In genomic region chr2:71161558-71161957, GRCm38 (mm10) we compare ENCODE assay signal across 20 mouse cellular contexts. TPM values are rescaled to one million over a fixed set of nuclear protein-coding genes. Genes with fewer than 3 reads are reported as not detected.
DNase-seq lines count a peak whose midpoint lies in the region; ATAC-seq and TF ChIP-seq lines count a peak whose summit lies in the region.
"Had no signal": no experiment of that assay in that cellular context is flagged by ENCODE, and none has a peak within 500 bp of the region (broad histone marks: within the 10 kb centered on the region; RNA-seq: fewer than 3 reads in every experiment).

No protein-coding gene starts in this region.

- no peak for ATAC-seq in forebrain, postnatal 0 days
- no peak for ATAC-seq in forebrain, embryonic 11.5 days (replicated peaks; ENCODE audit: low FRiP score)
- ATAC-seq in kidney, embryonic 16.5 days (ENCODE audit: low FRiP score, low TSS enrichment), result peak; percentile 72
- ATAC-seq: activated CD4-positive, CD25-positive, alpha-beta regulatory T cell, adult 4 months; forebrain, embryonic 13.5 days; Patski had no signal

- no peak for TF ChIP-seq CTCF in forebrain, postnatal 0 days (IDR thresholded peaks at IDR 0.05; ENCODE audit: low read depth)
- no peak for TF ChIP-seq CTCF in kidney, adult 2 months (conservative IDR thresholded peaks at IDR 0.05; ENCODE audit: insufficient read depth, insufficient read length, low read depth, low read length)

- H3K27me3 ChIP-seq in forebrain, postnatal 0 days (ENCODE audit: insufficient read depth, low read length), result no peaks in the 10 kb centered on the region
- no peaks in the 10 kb centered on the region for H3K27me3 ChIP-seq in forebrain, embryonic 11.5 days (ENCODE audit: control insufficient read depth, insufficient read depth, low read length)
- H3K27me3 ChIP-seq in kidney, adult 2 months (replicated peaks; ENCODE audit: control insufficient read depth, insufficient read depth, low read length), result no peaks in the 10 kb centered on the region
- H3K27me3 ChIP-seq in kidney, embryonic 16.5 days (ENCODE audit: insufficient read depth, low read length), result no peaks in the 10 kb centered on the region
- H3K27me3 ChIP-seq in hindbrain, embryonic 10.5 days (ENCODE audit: insufficient read depth, poor library complexity, severe bottlenecking), result no peaks in the 10 kb centered on the region
- H3K27me3 ChIP-seq: CH12.LX; embryonic facial prominence, embryonic 15.5 days; forebrain, embryonic 13.5 days; heart, embryonic 12.5 days; hindbrain, embryonic 15.5 days; Patski had no signal

- no peaks in the 10 kb centered on the region for H3K9me3 ChIP-seq in forebrain, postnatal 0 days (ENCODE audit: low read length)
- H3K9me3 ChIP-seq in forebrain, embryonic 11.5 days (ENCODE audit: control insufficient read depth, low read length), result no peaks in the 10 kb centered on the region
- H3K9me3 ChIP-seq in kidney, embryonic 16.5 days (ENCODE audit: low read length), result no peaks in the 10 kb centered on the region
- no peaks in the 10 kb centered on the region for H3K9me3 ChIP-seq in hindbrain, embryonic 10.5 days
- H3K9me3 ChIP-seq: embryonic facial prominence, embryonic 15.5 days; forebrain, embryonic 13.5 days; heart, embryonic 12.5 days; hindbrain, embryonic 15.5 days had no signal

- 89% methylated on average over 7 of the region's 7 CpGs for WGBS in forebrain, postnatal 0 days
- 84% methylated on average over 7 of the region's 7 CpGs for WGBS in forebrain, embryonic 11.5 days
- WGBS in kidney, adult 2 months, result 77% methylated on average over 7 of the region's 7 CpGs
- WGBS in kidney, embryonic 16.5 days, result 69% methylated on average over 7 of the region's 7 CpGs
- WGBS in hindbrain, embryonic 10.5 days, result 81% methylated on average over 7 of the region's 7 CpGs

- H3K27ac ChIP-seq in forebrain, postnatal 0 days (ENCODE audit: low read depth, low read length), result 0 out of 2 replicates have a peak overlapping the region, but pooled peaks have one; percentile 15
- no peak overlapping the region for H3K27ac ChIP-seq in forebrain, embryonic 11.5 days (ENCODE audit: low read depth, low read length)
- H3K27ac ChIP-seq in kidney, adult 2 months (ENCODE audit: insufficient read depth, low read depth, low read length), result peak overlapping the region; percentile 57
- H3K27ac ChIP-seq in kidney, embryonic 16.5 days (ENCODE audit: low read length), result no peak overlapping the region
- H3K27ac ChIP-seq in hindbrain, embryonic 10.5 days, result no peak overlapping the region
- H3K27ac ChIP-seq: embryonic facial prominence, embryonic 15.5 days; forebrain, embryonic 13.5 days; hindbrain, embryonic 15.5 days had no signal

- H3K4me2 ChIP-seq in forebrain, postnatal 0 days (ENCODE audit: low read depth), result no peak overlapping the region
- no peak overlapping the region for H3K4me2 ChIP-seq in forebrain, embryonic 11.5 days (ENCODE audit: low read depth, low read length, severe bottlenecking)
- no peak overlapping the region for H3K4me2 ChIP-seq in kidney, embryonic 16.5 days (replicated peaks; ENCODE audit: low read depth, low read length)
- H3K4me2 ChIP-seq: embryonic facial prominence, embryonic 15.5 days; forebrain, embryonic 13.5 days; heart, embryonic 12.5 days; hindbrain, embryonic 15.5 days had no signal

- TF ChIP-seq POLR2A in kidney, adult 2 months (IDR thresholded peaks at IDR 0.05; ENCODE audit: low read depth, low read length), result no peak

- peaks cover 6% of the 10 kb centered on the region for H3K4me1 ChIP-seq in forebrain, postnatal 0 days (ENCODE audit: insufficient read depth)
- 0 out of 2 replicates have a peak, but pooled peaks cover 2% of the 10 kb centered on the region for H3K4me1 ChIP-seq in forebrain, embryonic 11.5 days (replicated peaks; ENCODE audit: control insufficient read depth, insufficient read depth, low read length)
- peaks cover 15% of the 10 kb centered on the region for H3K4me1 ChIP-seq in kidney, adult 2 months (ENCODE audit: control insufficient read depth, insufficient read depth, low read length)
- H3K4me1 ChIP-seq in kidney, embryonic 16.5 days (ENCODE audit: insufficient read depth, low read length), result no peaks in the 10 kb centered on the region; the same call in 1 of the 2 replicates
- 0 out of 2 replicates have a peak, but pooled peaks cover 5% of the 10 kb centered on the region for H3K4me1 ChIP-seq in hindbrain, embryonic 10.5 days (replicated peaks)
- H3K4me1 ChIP-seq: embryonic facial prominence, embryonic 15.5 days had no signal

- no peak overlapping the region for H3K9ac ChIP-seq in forebrain, postnatal 0 days
- H3K9ac ChIP-seq in forebrain, embryonic 11.5 days (ENCODE audit: low read length), result no peak overlapping the region
- H3K9ac ChIP-seq in kidney, embryonic 16.5 days (replicated peaks; ENCODE audit: low read length), result no peak overlapping the region
- H3K9ac ChIP-seq: embryonic facial prominence, embryonic 15.5 days; forebrain, embryonic 13.5 days; heart, embryonic 12.5 days; hindbrain, embryonic 15.5 days had no signal

- no peaks in the 10 kb centered on the region for H3K36me3 ChIP-seq in forebrain, postnatal 0 days (ENCODE audit: insufficient read depth)
- no peaks in the 10 kb centered on the region for H3K36me3 ChIP-seq in forebrain, embryonic 11.5 days (ENCODE audit: control insufficient read depth, insufficient read depth, low read length)
- no peaks in the 10 kb centered on the region for H3K36me3 ChIP-seq in kidney, adult 2 months (ENCODE audit: control insufficient read depth, insufficient read depth, low read length)
- H3K36me3 ChIP-seq in kidney, embryonic 16.5 days (ENCODE audit: insufficient read depth, low read length), result no peaks in the 10 kb centered on the region
- H3K36me3 ChIP-seq in hindbrain, embryonic 10.5 days, result no peaks in the 10 kb centered on the region
- H3K36me3 ChIP-seq: embryonic facial prominence, embryonic 15.5 days; heart, embryonic 12.5 days; hindbrain, embryonic 15.5 days had no signal

- no peak for DNase-seq in forebrain, postnatal 0 days
- no peak for DNase-seq in forebrain, embryonic 11.5 days (ENCODE audit: low spot score)
- DNase-seq in kidney, adult 2 months, result peak; percentile 50
- peak; percentile 23 to 84 for DNase-seq in kidney, postnatal 25 days
- DNase-seq in hindbrain, embryonic 10.5 days (ENCODE audit: low spot score), result no peak
- DNase-seq in testis, postnatal 10 days (ENCODE audit: low spot score), result no peak
- DNase-seq: adrenal gland, postnatal 36 days; cerebellum, adult 8-10 months; cerebellum, postnatal 14 days; embryo, embryonic 11 days; gastrocnemius, postnatal 10 days had no signal

- no peak overlapping the region for H3K4me3 ChIP-seq in forebrain, postnatal 0 days (ENCODE audit: low read depth, low read length)
- no peak overlapping the region for H3K4me3 ChIP-seq in forebrain, embryonic 11.5 days (ENCODE audit: low read depth, low read length)
- H3K4me3 ChIP-seq in kidney, adult 2 months (ENCODE audit: insufficient read depth, low read depth, low read length), result no peak overlapping the region
- H3K4me3 ChIP-seq in kidney, embryonic 16.5 days (ENCODE audit: low read length), result no peak overlapping the region
- H3K4me3 ChIP-seq in hindbrain, embryonic 10.5 days, result no peak overlapping the region
- H3K4me3 ChIP-seq: embryonic facial prominence, embryonic 15.5 days; erythroblast, embryonic 14.5 days; forebrain, embryonic 13.5 days; heart, embryonic 12.5 days; hindbrain, embryonic 15.5 days had no signal

RNA-seq across cellular contexts. Expression of gene Cybrd1, which starts 43.8 kb away (rescaled TPM):
- total RNA-seq in forebrain, postnatal 0 days (2014; rRNA removed), result 4.1 and 7.0 TPM in 2 replicates
- 1.6 and 2.5 TPM in 2 replicates for polyA plus RNA-seq in forebrain, postnatal 0 days (2015; fragmentation: Nextera tagmentation; extraction: Ambion mirVana)
- polyA plus RNA-seq in forebrain, embryonic 11.5 days (2014; fragmentation: Nextera tagmentation; extraction: Ambion mirVana), result 0.20 and 0.33 TPM in 2 replicates
- 0.25 and 0.42 TPM in 2 replicates for polyA plus RNA-seq in kidney, adult 2 months (2012; rRNA removed)
- 1.3 and 1.5 TPM in 2 replicates for polyA plus RNA-seq in kidney, embryonic 16.5 days (2015; fragmentation: Nextera tagmentation; extraction: Ambion mirVana)
- 0.32 and 0.67 TPM in 2 replicates for polyA plus RNA-seq in hindbrain, embryonic 10.5 days (2016; fragmentation: Nextera tagmentation; extraction: Ambion mirVana)
- total RNA-seq: CH12.LX had no signal
- polyA plus RNA-seq: erythroblast, embryonic 14.5 days had no signal

RNA-seq across cellular contexts. Expression of gene Dync1i2, which starts 49.9 kb away (rescaled TPM):
- 207 and 241 TPM in 2 replicates for total RNA-seq in forebrain, postnatal 0 days (2014; rRNA removed)
- polyA plus RNA-seq in forebrain, postnatal 0 days (2015; fragmentation: Nextera tagmentation; extraction: Ambion mirVana), result 189 and 197 TPM in 2 replicates
- 156 and 161 TPM in 2 replicates for polyA plus RNA-seq in forebrain, embryonic 11.5 days (2014; fragmentation: Nextera tagmentation; extraction: Ambion mirVana)
- polyA plus RNA-seq in kidney, adult 2 months (2012; rRNA removed), result 17.5 and 28.8 TPM in 2 replicates
- 76.1 and 85.8 TPM in 2 replicates for polyA plus RNA-seq in kidney, embryonic 16.5 days (2015; fragmentation: Nextera tagmentation; extraction: Ambion mirVana)
- polyA plus RNA-seq in hindbrain, embryonic 10.5 days (2016; fragmentation: Nextera tagmentation; extraction: Ambion mirVana), result 116 and 123 TPM in 2 replicates

Comparison
In these comparisons a context has a peak if more than half of its experiments do, and no peak if none do; other contexts are left out.
1. H3K27ac ChIP-seq: peak in forebrain, postnatal 0 days (single experiment) and kidney, adult 2 months (single experiment); none in forebrain, embryonic 11.5 days (single experiment), kidney, embryonic 16.5 days (single experiment) and hindbrain, embryonic 10.5 days (single experiment).
2. DNase-seq: peak in kidney, adult 2 months (single experiment) and kidney, postnatal 25 days (2 of 2); none in forebrain, postnatal 0 days (single experiment), forebrain, embryonic 11.5 days (single experiment), hindbrain, embryonic 10.5 days (single experiment) and testis, postnatal 10 days (single experiment).